Mouse (Mus musculus): ENCODE data around the gene Btn2a2. TPM values are rescaled to one million over a fixed set of nuclear protein-coding genes. Genes with fewer than 3 reads are reported as not detected.

Gene Btn2a2
- polyA plus RNA-seq, 1 experiment from 2014 or later: 0.14 TPM

- no peaks in the 10 kb centered on the region for H3K27me3 ChIP-seq (replicated peaks; ENCODE audit: control insufficient read depth, insufficient read depth, low read length)
- H3K9me3 ChIP-seq (ENCODE audit: control insufficient read depth, low read length): no peaks in the 10 kb centered on the region
- 63% methylated on average over 10 of the region's 10 CpGs for WGBS
- H3K4me2 ChIP-seq (ENCODE audit: low read length): no peak overlapping the region
- no peak overlapping the region for H3K27ac ChIP-seq (ENCODE audit: low read depth)
- ATAC-seq (replicated peaks; ENCODE audit: low FRiP score, low TSS enrichment, low read depth): no peak
- no peak overlapping the region for H3K4me3 ChIP-seq (ENCODE audit: low read depth, low read length)
- H3K4me1 ChIP-seq (replicated peaks; ENCODE audit: control insufficient read depth, insufficient read depth, low read length): peaks cover 17% of the 10 kb centered on the region
- H3K9ac ChIP-seq (ENCODE audit: low read length): no peak overlapping the region
- H3K36me3 ChIP-seq (ENCODE audit: control insufficient read depth, insufficient read depth, low read length): no peaks in the 10 kb centered on the region
- no peak for DNase-seq (ENCODE audit: low spot score)
These were observed 48.8 kb downstream of the Btn2a2 start for GRCm38 (mm10) chr13:23439901-23440300.

GRCm38 (mm10) chr13:23438521-23438920, 50.1 kb downstream of the Btn2a2 start:
- H3K4me1 ChIP-seq (replicated peaks; ENCODE audit: control insufficient read depth, insufficient read depth, low read length): peaks cover 15% of the 10 kb centered on the region; the same call in 1 of the 2 replicates
- H3K27me3 ChIP-seq (replicated peaks; ENCODE audit: control insufficient read depth, insufficient read depth, low read length): no peaks in the 10 kb centered on the region
- no peak for ATAC-seq (replicated peaks; ENCODE audit: low FRiP score, low TSS enrichment, low read depth)
- 0% methylated on average over 7 of the region's 7 CpGs for WGBS
- no peaks in the 10 kb centered on the region for H3K36me3 ChIP-seq (ENCODE audit: control insufficient read depth, insufficient read depth, low read length)
- H3K27ac ChIP-seq (ENCODE audit: low read depth): no peak overlapping the region
- H3K9ac ChIP-seq (ENCODE audit: low read length): peak overlapping the region; percentile 40
- peak overlapping the region; percentile 70 for H3K4me3 ChIP-seq (ENCODE audit: low read depth, low read length)
- peak overlapping the region; percentile 68 for H3K4me2 ChIP-seq (ENCODE audit: low read length)
- no peaks in the 10 kb centered on the region for H3K9me3 ChIP-seq (ENCODE audit: control insufficient read depth, low read length)
- peak; percentile 85 for DNase-seq (ENCODE audit: low spot score)

GRCm38 (mm10) chr13:23437908-23438307, 50.7 kb downstream of the Btn2a2 start:
- no peaks in the 10 kb centered on the region for H3K27me3 ChIP-seq (replicated peaks; ENCODE audit: control insufficient read depth, insufficient read depth, low read length)
- H3K9me3 ChIP-seq (ENCODE audit: control insufficient read depth, low read length): no peaks in the 10 kb centered on the region
- peak overlapping the region; percentile 58 for H3K9ac ChIP-seq (ENCODE audit: low read length)
- no peaks in the 10 kb centered on the region for H3K36me3 ChIP-seq (ENCODE audit: control insufficient read depth, insufficient read depth, low read length)
- under 1% methylated on average over 17 of the region's 17 CpGs for WGBS
- H3K4me2 ChIP-seq (ENCODE audit: low read length): peak overlapping the region; percentile 68
- peaks cover 15% of the 10 kb centered on the region; the same call in 1 of the 2 replicates for H3K4me1 ChIP-seq (replicated peaks; ENCODE audit: control insufficient read depth, insufficient read depth, low read length)
- peak overlapping the region; percentile 70 for H3K4me3 ChIP-seq (ENCODE audit: low read depth, low read length)
- H3K27ac ChIP-seq (ENCODE audit: low read depth): peak overlapping the region; percentile 76; the same call in 1 of the 2 replicates
- ATAC-seq (replicated peaks; ENCODE audit: low FRiP score, low TSS enrichment, low read depth) (peak; percentile 86), DNase-seq (ENCODE audit: low spot score) (peak; percentile 96)

- Histone ChIP-seq H3K9ac (ENCODE audit: low read length) (peak overlapping the region; percentile 58), H3K36me3 (ENCODE audit: control insufficient read depth, insufficient read depth, low read length) (no peaks in the 10 kb centered on the region), H3K9me3 (ENCODE audit: control insufficient read depth, low read length) (no peaks in the 10 kb centered on the region), H3K27ac (ENCODE audit: low read depth) (peak overlapping the region; percentile 76), H3K27me3 (replicated peaks; ENCODE audit: control insufficient read depth, insufficient read depth, low read length) (no peaks in the 10 kb centered on the region), H3K4me2 (ENCODE audit: low read length) (peak overlapping the region; percentile 68), H3K4me1 (replicated peaks; ENCODE audit: control insufficient read depth, insufficient read depth, low read length) (peaks cover 15% of the 10 kb centered on the region; the same call in 1 of the 2 replicates), H3K4me3 (ENCODE audit: low read depth, low read length) (peak overlapping the region; percentile 70)
- WGBS: under 1% methylated on average over 32 of the region's 32 CpGs
- ATAC-seq (replicated peaks; ENCODE audit: low FRiP score, low TSS enrichment, low read depth) (no peak), DNase-seq (ENCODE audit: low spot score) (peak; percentile 86)
These were observed 51.5 kb downstream of the Btn2a2 start for GRCm38 (mm10) chr13:23436861-23437822.

GRCm38 (mm10) chr13:23436231-23436661, 52.4 kb downstream of the Btn2a2 start:
- H3K27ac ChIP-seq (ENCODE audit: low read depth): no peak overlapping the region
- WGBS: 1% methylated on average over 11 of the region's 11 CpGs
- peak overlapping the region; percentile 70 for H3K4me3 ChIP-seq (ENCODE audit: low read depth, low read length)
- peaks cover 15% of the 10 kb centered on the region; the same call in 1 of the 2 replicates for H3K4me1 ChIP-seq (replicated peaks; ENCODE audit: control insufficient read depth, insufficient read depth, low read length)
- ATAC-seq (replicated peaks; ENCODE audit: low FRiP score, low TSS enrichment, low read depth) (no peak), DNase-seq (ENCODE audit: low spot score) (peak; percentile 81)
- H3K27me3 ChIP-seq (replicated peaks; ENCODE audit: control insufficient read depth, insufficient read depth, low read length): no peaks in the 10 kb centered on the region
- no peaks in the 10 kb centered on the region for H3K36me3 ChIP-seq (ENCODE audit: control insufficient read depth, insufficient read depth, low read length)
- H3K9me3 ChIP-seq (ENCODE audit: control insufficient read depth, low read length): no peaks in the 10 kb centered on the region
- H3K4me2 ChIP-seq (ENCODE audit: low read length): peak overlapping the region; percentile 65
- no peak overlapping the region for H3K9ac ChIP-seq (ENCODE audit: low read length)

GRCm38 (mm10) chr13:23435676-23436075, 53.0 kb downstream of the Btn2a2 start:
- DNase-seq (ENCODE audit: low spot score) (peak; percentile 60), ATAC-seq (replicated peaks; ENCODE audit: low FRiP score, low TSS enrichment, low read depth) (no peak)
- 4% methylated on average over 12 of the region's 12 CpGs for WGBS
- no peaks in the 10 kb centered on the region for H3K36me3 ChIP-seq (ENCODE audit: control insufficient read depth, insufficient read depth, low read length)
- peak overlapping the region; percentile 65 for H3K4me2 ChIP-seq (ENCODE audit: low read length)
- H3K4me1 ChIP-seq (replicated peaks; ENCODE audit: control insufficient read depth, insufficient read depth, low read length): peaks cover 15% of the 10 kb centered on the region; the same call in 1 of the 2 replicates
- peak overlapping the region; percentile 48 for H3K9ac ChIP-seq (ENCODE audit: low read length)
- H3K27ac ChIP-seq (ENCODE audit: low read depth): no peak overlapping the region
- no peaks in the 10 kb centered on the region for H3K27me3 ChIP-seq (replicated peaks; ENCODE audit: control insufficient read depth, insufficient read depth, low read length)
- H3K9me3 ChIP-seq (ENCODE audit: control insufficient read depth, low read length): no peaks in the 10 kb centered on the region
- H3K4me3 ChIP-seq (ENCODE audit: low read depth, low read length): peak overlapping the region; percentile 70

GRCm38 (mm10) chr13:23435241-23435640, 53.4 kb downstream of the Btn2a2 start:
- ATAC-seq (replicated peaks; ENCODE audit: low FRiP score, low TSS enrichment, low read depth): no peak

GRCm38 (mm10) chr13:23434426-23434825, 54.2 kb downstream of the Btn2a2 start:
- Histone ChIP-seq H3K27ac (ENCODE audit: low read depth) (no peak overlapping the region), H3K27me3 (replicated peaks; ENCODE audit: control insufficient read depth, insufficient read depth, low read length) (no peaks in the 10 kb centered on the region), H3K4me2 (ENCODE audit: low read length) (peak overlapping the region; percentile 65), H3K36me3 (ENCODE audit: control insufficient read depth, insufficient read depth, low read length) (no peaks in the 10 kb centered on the region), H3K4me1 (replicated peaks; ENCODE audit: control insufficient read depth, insufficient read depth, low read length) (peaks cover 22% of the 10 kb centered on the region; the same call in 1 of the 2 replicates), H3K9ac (ENCODE audit: low read length) (no peak overlapping the region), H3K4me3 (ENCODE audit: low read depth, low read length) (no peak overlapping the region), H3K9me3 (ENCODE audit: control insufficient read depth, low read length) (no peaks in the 10 kb centered on the region)
- DNase-seq (ENCODE audit: low spot score) (no peak), ATAC-seq (replicated peaks; ENCODE audit: low FRiP score, low TSS enrichment, low read depth) (no peak)
- WGBS: 21% methylated on average over 7 of the region's 7 CpGs

More at GRCm38 (mm10) chr13:23435241-23435640, 53.4 kb downstream of the Btn2a2 start:
- peaks cover 15% of the 10 kb centered on the region; the same call in 1 of the 2 replicates for H3K4me1 ChIP-seq (replicated peaks; ENCODE audit: control insufficient read depth, insufficient read depth, low read length)
- WGBS: 14% methylated on average over 4 of the region's 4 CpGs
- no peaks in the 10 kb centered on the region for H3K9me3 ChIP-seq (ENCODE audit: control insufficient read depth, low read length)
- no peaks in the 10 kb centered on the region for H3K27me3 ChIP-seq (replicated peaks; ENCODE audit: control insufficient read depth, insufficient read depth, low read length)
- H3K36me3 ChIP-seq (ENCODE audit: control insufficient read depth, insufficient read depth, low read length): no peaks in the 10 kb centered on the region
- H3K9ac ChIP-seq (ENCODE audit: low read length): peak overlapping the region; percentile 48; the same call in 1 of the 2 replicates
- no peak for DNase-seq (ENCODE audit: low spot score)
- H3K4me2 ChIP-seq (ENCODE audit: low read length): peak overlapping the region; percentile 65
- peak overlapping the region; percentile 70 for H3K4me3 ChIP-seq (ENCODE audit: low read depth, low read length)
- no peak overlapping the region for H3K27ac ChIP-seq (ENCODE audit: low read depth)
